In genomic region chr11:98905033-98905432, GRCm38 (mm10) we compare ENCODE assay signal across 11 mouse cellular contexts. TPM values are rescaled to one million over a fixed set of nuclear protein-coding genes. Genes with fewer than 3 reads are reported as not detected.
A peak's percentile ranks its signal among the peaks of the same experiment; 100 is the strongest.
DNase-seq lines count a peak whose midpoint lies in the region; ATAC-seq and TF ChIP-seq lines count a peak whose summit lies in the region.
"Had no signal": no experiment of that assay in that cellular context is flagged by ENCODE, and none has a peak within 500 bp of the region (broad histone marks: within the 10 kb centered on the region; RNA-seq: fewer than 3 reads in every experiment).

No protein-coding gene starts in this region.

- TF ChIP-seq EP300 in liver, postnatal 0 days (IDR thresholded peaks at IDR 0.05; ENCODE audit: low read depth), result no peak
- TF ChIP-seq EP300 in stomach, postnatal 0 days (optimal IDR thresholded peaks at IDR 0.05), result peak; percentile 88

- no peak for DNase-seq in liver, postnatal 0 days
- DNase-seq in stomach, postnatal 0 days (ENCODE audit: low spot score), result peak; percentile 90
- DNase-seq in yolk sac, embryonic 10.5 days (ENCODE audit: low spot score), result no peak
- DNase-seq: adrenal gland, postnatal 14 days; cerebellum, postnatal 10 days; gastrocnemius, postnatal 25 days; thymus, postnatal 25 days had no signal

- no peak overlapping the region for H3K9ac ChIP-seq in neural tube, embryonic 13.5 days
- H3K9ac ChIP-seq in neural tube, embryonic 15.5 days (replicated peaks), result no peak overlapping the region
- H3K9ac ChIP-seq in intestine, embryonic 16.5 days (ENCODE audit: low read depth, low read length), result 0 out of 2 replicates have a peak overlapping the region, but pooled peaks have one; percentile 21
- H3K9ac ChIP-seq in liver, postnatal 0 days (replicated peaks), result no peak overlapping the region
- no peak overlapping the region for H3K9ac ChIP-seq in stomach, postnatal 0 days (ENCODE audit: low read length)

- H3K4me3 ChIP-seq in neural tube, embryonic 13.5 days, result no peak overlapping the region
- H3K4me3 ChIP-seq in neural tube, embryonic 15.5 days (replicated peaks), result no peak overlapping the region
- no peak overlapping the region for H3K4me3 ChIP-seq in intestine, embryonic 16.5 days (ENCODE audit: low read length)
- H3K4me3 ChIP-seq in liver, postnatal 0 days (ENCODE audit: low read depth, low read length), result no peak overlapping the region
- no peak overlapping the region for H3K4me3 ChIP-seq in stomach, postnatal 0 days (ENCODE audit: low read depth, low read length)

- H3K4me2 ChIP-seq in neural tube, embryonic 13.5 days, result no peak overlapping the region
- H3K4me2 ChIP-seq in neural tube, embryonic 15.5 days, result no peak overlapping the region
- peak overlapping the region; percentile 41; the same call in 1 of the 2 replicates for H3K4me2 ChIP-seq in intestine, embryonic 16.5 days (ENCODE audit: low read depth, low read length)
- H3K4me2 ChIP-seq in liver, postnatal 0 days (ENCODE audit: low read depth, low read length), result peak overlapping the region; percentile 35
- no peak overlapping the region for H3K4me2 ChIP-seq in stomach, postnatal 0 days (replicated peaks; ENCODE audit: low read depth)

- ATAC-seq in neural tube, embryonic 13.5 days (ENCODE audit: low read depth), result no peak
- ATAC-seq in neural tube, embryonic 15.5 days (ENCODE audit: low FRiP score), result no peak
- peak; percentile 87 for ATAC-seq in intestine, embryonic 16.5 days
- ATAC-seq in liver, postnatal 0 days, result peak; percentile 24
- peak; percentile 85 for ATAC-seq in stomach, postnatal 0 days (ENCODE audit: low FRiP score, low TSS enrichment)
- ATAC-seq in activated CD4-positive, CD25-positive, alpha-beta regulatory T cell, adult 4 months, result no peak

- no peaks in the 10 kb centered on the region for H3K9me3 ChIP-seq in neural tube, embryonic 13.5 days
- H3K9me3 ChIP-seq in neural tube, embryonic 15.5 days (replicated peaks), result no peaks in the 10 kb centered on the region
- H3K9me3 ChIP-seq in intestine, embryonic 16.5 days (ENCODE audit: control insufficient read depth, low read length), result no peaks in the 10 kb centered on the region
- no peaks in the 10 kb centered on the region for H3K9me3 ChIP-seq in liver, postnatal 0 days (ENCODE audit: low read length)
- H3K9me3 ChIP-seq in stomach, postnatal 0 days (ENCODE audit: control insufficient read depth, low read length), result no peaks in the 10 kb centered on the region

- no peak for TF ChIP-seq CTCF in liver, postnatal 0 days (IDR thresholded peaks at IDR 0.05; ENCODE audit: low read depth)
- TF ChIP-seq CTCF in stomach, postnatal 0 days (IDR thresholded peaks at IDR 0.05; ENCODE audit: low read depth), result no peak

- no peaks in the 10 kb centered on the region for H3K27me3 ChIP-seq in neural tube, embryonic 13.5 days
- H3K27me3 ChIP-seq in neural tube, embryonic 15.5 days (replicated peaks), result no peaks in the 10 kb centered on the region
- H3K27me3 ChIP-seq in intestine, embryonic 16.5 days (replicated peaks; ENCODE audit: control insufficient read depth, insufficient read depth, low read length), result no peaks in the 10 kb centered on the region
- no peaks in the 10 kb centered on the region for H3K27me3 ChIP-seq in liver, postnatal 0 days (ENCODE audit: insufficient read depth, low read length)
- H3K27me3 ChIP-seq in stomach, postnatal 0 days (ENCODE audit: control insufficient read depth, insufficient read depth, low read length), result no peaks in the 10 kb centered on the region

- H3K4me1 ChIP-seq in neural tube, embryonic 13.5 days (replicated peaks), result peaks cover 41% of the 10 kb centered on the region
- peaks cover 19% of the 10 kb centered on the region for H3K4me1 ChIP-seq in neural tube, embryonic 15.5 days
- peaks cover 41% of the 10 kb centered on the region for H3K4me1 ChIP-seq in intestine, embryonic 16.5 days (ENCODE audit: control insufficient read depth, insufficient read depth, low read length)
- peaks cover 39% of the 10 kb centered on the region for H3K4me1 ChIP-seq in liver, postnatal 0 days (ENCODE audit: insufficient read depth)
- H3K4me1 ChIP-seq in stomach, postnatal 0 days (replicated peaks; ENCODE audit: control insufficient read depth, insufficient read depth), result no peaks in the 10 kb centered on the region

- 0 out of 2 replicates have a peak overlapping the region, but pooled peaks have one; percentile 9 for H3K27ac ChIP-seq in neural tube, embryonic 13.5 days (replicated peaks)
- H3K27ac ChIP-seq in neural tube, embryonic 15.5 days (replicated peaks), result no peak overlapping the region
- peak overlapping the region; percentile 94 for H3K27ac ChIP-seq in intestine, embryonic 16.5 days (ENCODE audit: low read length)
- peak overlapping the region; percentile 49; the same call in 1 of the 2 replicates for H3K27ac ChIP-seq in liver, postnatal 0 days (ENCODE audit: low read depth)
- peak overlapping the region; percentile 86 for H3K27ac ChIP-seq in stomach, postnatal 0 days (replicated peaks)

- WGBS in neural tube, embryonic 13.5 days, result 90% methylated on average over 7 of the region's 7 CpGs
- WGBS in neural tube, embryonic 15.5 days, result 90% methylated on average over 7 of the region's 7 CpGs
- 51% methylated on average over 7 of the region's 7 CpGs for WGBS in intestine, embryonic 16.5 days
- WGBS in liver, postnatal 0 days (ENCODE audit: insufficient replicate concordance), result 30% methylated on average over 7 of the region's 7 CpGs
- 44% methylated on average over 7 of the region's 7 CpGs for WGBS in stomach, postnatal 0 days

- peaks cover 49% of the 10 kb centered on the region for H3K36me3 ChIP-seq in neural tube, embryonic 13.5 days
- H3K36me3 ChIP-seq in neural tube, embryonic 15.5 days, result peaks cover 31% of the 10 kb centered on the region
- peaks cover 4% of the 10 kb centered on the region; the same call in 1 of the 2 replicates for H3K36me3 ChIP-seq in intestine, embryonic 16.5 days (ENCODE audit: control insufficient read depth, insufficient read depth, low read length)
- H3K36me3 ChIP-seq in liver, postnatal 0 days (replicated peaks; ENCODE audit: insufficient read depth, low read length), result peaks cover 22% of the 10 kb centered on the region
- no peaks in the 10 kb centered on the region; the same call in 1 of the 2 replicates for H3K36me3 ChIP-seq in stomach, postnatal 0 days (ENCODE audit: control insufficient read depth, insufficient read depth, low read length)

RNA-seq across cellular contexts. Expression of gene Cdc6, which starts 2.6 kb away (rescaled TPM):
- 4.2 and 4.7 TPM in 2 replicates for polyA plus RNA-seq in neural tube, embryonic 13.5 days (2015; fragmentation: Nextera tagmentation; extraction: Ambion mirVana)
- polyA plus RNA-seq in neural tube, embryonic 15.5 days (2015; fragmentation: Nextera tagmentation; extraction: Ambion mirVana), result 3.8 and 12.0 TPM in 2 replicates
- polyA plus RNA-seq in intestine, embryonic 16.5 days (2015; fragmentation: Nextera tagmentation; extraction: Ambion mirVana), result 18.9 and 23.0 TPM in 2 replicates
- 19.1 and 22.3 TPM in 2 replicates for polyA plus RNA-seq in liver, postnatal 0 days (2015; fragmentation: Nextera tagmentation; extraction: Ambion mirVana)
- polyA plus RNA-seq in stomach, postnatal 0 days (2015; fragmentation: Nextera tagmentation; extraction: Ambion mirVana), result 6.6 and 7.0 TPM in 2 replicates
- polyA plus RNA-seq in activated CD4-positive, CD25-positive, alpha-beta regulatory T cell, adult 4 months (2017; shearing (Covaris generic)), result 10 to 100 TPM; 10.1 to 17.7 TPM

RNA-seq across cellular contexts. Expression of gene Rara, which starts 22.6 kb away (rescaled TPM):
- polyA plus RNA-seq in neural tube, embryonic 13.5 days (2015; fragmentation: Nextera tagmentation; extraction: Ambion mirVana), result 24.0 and 26.7 TPM in 2 replicates
- 17.3 and 19.9 TPM in 2 replicates for polyA plus RNA-seq in neural tube, embryonic 15.5 days (2015; fragmentation: Nextera tagmentation; extraction: Ambion mirVana)
- polyA plus RNA-seq in intestine, embryonic 16.5 days (2015; fragmentation: Nextera tagmentation; extraction: Ambion mirVana), result 28.2 and 31.2 TPM in 2 replicates
- polyA plus RNA-seq in liver, postnatal 0 days (2015; fragmentation: Nextera tagmentation; extraction: Ambion mirVana), result 5.4 and 5.6 TPM in 2 replicates
- polyA plus RNA-seq in stomach, postnatal 0 days (2015; fragmentation: Nextera tagmentation; extraction: Ambion mirVana), result 20.1 and 25.9 TPM in 2 replicates
- 10 to 100 TPM in 1 of 2 experiments, 1 to 10 TPM in 1; 9.0 to 13.7 TPM for polyA plus RNA-seq in activated CD4-positive, CD25-positive, alpha-beta regulatory T cell, adult 4 months (2017; shearing (Covaris generic))

RNA-seq across cellular contexts. Expression of gene Wipf2, which starts 41.6 kb away (rescaled TPM):
- 4.3 and 4.6 TPM in 2 replicates for polyA plus RNA-seq in neural tube, embryonic 13.5 days (2015; fragmentation: Nextera tagmentation; extraction: Ambion mirVana)
- 3.9 and 4.8 TPM in 2 replicates for polyA plus RNA-seq in neural tube, embryonic 15.5 days (2015; fragmentation: Nextera tagmentation; extraction: Ambion mirVana)
- 3.4 and 3.5 TPM in 2 replicates for polyA plus RNA-seq in intestine, embryonic 16.5 days (2015; fragmentation: Nextera tagmentation; extraction: Ambion mirVana)
- 1.2 TPM in 2 replicates for polyA plus RNA-seq in liver, postnatal 0 days (2015; fragmentation: Nextera tagmentation; extraction: Ambion mirVana)
- 4.9 and 5.3 TPM in 2 replicates for polyA plus RNA-seq in stomach, postnatal 0 days (2015; fragmentation: Nextera tagmentation; extraction: Ambion mirVana)
- 10 to 100 TPM; 10.9 to 12.3 TPM for polyA plus RNA-seq in activated CD4-positive, CD25-positive, alpha-beta regulatory T cell, adult 4 months (2017; shearing (Covaris generic))

Comparison
In these comparisons a context has a peak if more than half of its experiments do, and no peak if none do; other contexts are left out.
1. ATAC-seq: peak in intestine, embryonic 16.5 days (single experiment), liver, postnatal 0 days (single experiment) and stomach, postnatal 0 days (single experiment); none in neural tube, embryonic 13.5 days (single experiment), neural tube, embryonic 15.5 days (single experiment) and activated CD4-positive, CD25-positive, alpha-beta regulatory T cell, adult 4 months (single experiment).
2. H3K4me2 ChIP-seq: peak in intestine, embryonic 16.5 days (single experiment) and liver, postnatal 0 days (single experiment); none in neural tube, embryonic 13.5 days (single experiment), neural tube, embryonic 15.5 days (single experiment) and stomach, postnatal 0 days (single experiment).